Mouse (Mus musculus): Measurements from ENCODE around the gene Lrrc4. TPM values are rescaled to one million over a fixed set of nuclear protein-coding genes. Genes with fewer than 3 reads are reported as not detected.
A peak's percentile ranks its signal among the peaks of the same experiment; 100 is the strongest.

Lrrc4 gene
- polyA plus RNA-seq, 1 experiment from 2014 or later, result 0.42 TPM

DNA sequence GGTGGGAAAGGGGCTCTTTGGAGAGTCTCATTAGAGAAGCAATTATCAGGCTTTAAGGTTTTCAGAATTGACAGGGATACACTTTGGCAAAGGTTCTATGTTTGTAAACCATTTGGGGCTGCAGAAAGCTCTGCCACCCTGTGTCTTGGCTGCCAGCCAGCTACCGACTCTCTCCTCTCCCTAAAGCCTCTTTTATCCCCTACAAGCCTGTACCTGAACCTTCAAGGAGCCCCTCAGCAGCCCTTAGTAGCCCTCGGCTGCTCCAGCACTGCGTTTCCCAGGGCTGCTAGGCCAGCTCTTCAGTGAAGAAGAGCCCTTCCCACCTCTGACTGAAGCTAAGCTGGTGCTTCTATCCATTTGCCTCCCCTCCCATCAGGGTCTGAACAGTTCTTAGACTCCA is 21.6 kb upstream of the Lrrc4 start:
- Histone ChIP-seq H3K9me3 (no peaks in the 10 kb centered on the region), H3K4me2 (replicated peaks) (peak overlapping the region; percentile 17; the same call in 1 of the 2 replicates), H3K4me1 (peaks cover 62% of the 10 kb centered on the region), H3K4me3 (no peak overlapping the region), H3K36me3 (no peaks in the 10 kb centered on the region), H3K27me3 (no peaks in the 10 kb centered on the region), H3K27ac (peak overlapping the region; percentile 44; the same call in 1 of the 2 replicates), H3K9ac (peak overlapping the region; percentile 39; the same call in 1 of the 2 replicates)
- ATAC-seq (ENCODE audit: low FRiP score, low read depth), result no peak
- 13% methylated on average over 3 of the region's 3 CpGs for WGBS

DNA sequence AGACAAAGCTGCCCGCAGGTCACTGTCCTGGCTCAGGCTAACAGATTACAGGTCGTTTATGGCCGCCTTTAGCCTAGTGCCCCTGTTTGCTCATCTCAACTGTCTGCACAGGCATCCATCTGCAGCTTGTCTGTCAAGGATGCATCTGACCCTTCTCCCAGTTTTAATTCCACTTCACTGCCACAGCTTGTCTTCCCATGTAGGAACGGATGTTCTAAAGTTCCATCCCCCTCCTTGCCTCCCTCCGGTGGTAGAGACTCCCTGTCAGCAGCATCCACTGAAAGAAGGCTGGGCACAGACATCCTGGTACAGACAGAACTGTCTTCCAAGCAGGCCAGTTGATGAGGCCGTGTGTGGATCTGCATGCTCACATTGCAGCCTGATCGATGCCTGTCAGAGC is 20.8 kb upstream of the Lrrc4 start:
- Histone ChIP-seq H3K4me2 (replicated peaks) (no peak overlapping the region), H3K9me3 (no peaks in the 10 kb centered on the region), H3K27ac (no peak overlapping the region), H3K4me1 (peaks cover 66% of the 10 kb centered on the region), H3K4me3 (no peak overlapping the region), H3K9ac (no peak overlapping the region), H3K27me3 (no peaks in the 10 kb centered on the region), H3K36me3 (no peaks in the 10 kb centered on the region)
- ATAC-seq (ENCODE audit: low FRiP score, low read depth), result no peak
- WGBS, result 76% methylated on average over 7 of the region's 7 CpGs

DNA sequence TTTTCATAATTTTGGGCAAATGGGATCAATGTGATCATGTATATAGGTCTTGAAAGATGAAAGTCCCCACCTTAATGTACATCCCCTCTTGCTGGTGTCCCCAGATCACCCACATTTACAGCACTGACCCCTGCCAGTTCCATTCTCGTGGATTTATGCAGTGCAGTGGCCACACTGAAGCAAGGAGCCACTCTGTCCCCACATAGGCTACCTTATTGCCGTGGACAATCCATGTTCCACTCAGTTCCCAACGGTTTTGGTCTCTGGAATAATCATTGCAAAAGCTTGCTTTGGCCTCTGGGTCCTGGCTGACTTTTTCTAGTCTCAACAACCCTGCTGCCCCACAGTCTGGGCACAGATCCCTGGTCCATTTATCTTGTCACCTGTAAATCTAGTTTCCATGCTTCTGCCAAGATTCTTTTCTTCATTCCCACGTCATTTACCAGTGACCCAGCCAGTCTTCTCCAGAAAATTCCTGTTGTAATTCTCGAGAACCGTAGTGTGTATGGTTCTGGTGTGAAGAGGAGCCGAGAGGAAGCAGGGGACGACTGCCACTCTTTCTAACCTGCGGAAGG is 18.9 kb upstream of the Lrrc4 start:
- no peaks in the 10 kb centered on the region for H3K36me3 ChIP-seq
- no peaks in the 10 kb centered on the region for H3K9me3 ChIP-seq
- H3K4me3 ChIP-seq, result no peak overlapping the region
- H3K4me1 ChIP-seq, result peaks cover 63% of the 10 kb centered on the region
- H3K27ac ChIP-seq, result no peak overlapping the region
- WGBS, result 84% methylated on average over 9 of the region's 9 CpGs
- H3K27me3 ChIP-seq, result no peaks in the 10 kb centered on the region
- no peak for ATAC-seq (ENCODE audit: low FRiP score, low read depth)
- H3K9ac ChIP-seq, result no peak overlapping the region
- H3K4me2 ChIP-seq (replicated peaks), result no peak overlapping the region

DNA sequence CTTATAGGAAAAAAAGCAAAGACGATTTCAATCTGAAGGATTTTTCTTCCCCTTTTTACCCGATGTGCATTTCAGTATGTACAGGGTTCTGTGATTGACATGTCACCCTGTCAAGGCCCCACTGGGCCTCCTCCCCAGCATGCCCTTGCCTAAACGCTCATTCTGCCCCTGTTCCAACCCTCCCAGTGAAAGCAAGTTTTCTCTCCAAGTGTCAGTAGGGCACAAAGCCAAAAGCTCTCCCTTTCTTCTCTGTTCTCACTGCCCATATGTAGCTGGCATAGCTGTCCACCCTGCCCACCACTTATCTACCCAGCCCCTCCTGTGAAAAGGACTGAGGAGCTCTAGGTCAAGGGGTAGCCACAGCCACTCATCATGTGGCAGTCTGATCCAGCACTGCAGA is 17.8 kb upstream of the Lrrc4 start:
- 64% methylated on average over 3 of the region's 3 CpGs for WGBS
- Histone ChIP-seq H3K27me3 (no peaks in the 10 kb centered on the region), H3K4me3 (no peak overlapping the region), H3K36me3 (no peaks in the 10 kb centered on the region), H3K4me1 (peaks cover 55% of the 10 kb centered on the region), H3K4me2 (replicated peaks) (no peak overlapping the region), H3K9ac (no peak overlapping the region), H3K9me3 (no peaks in the 10 kb centered on the region), H3K27ac (no peak overlapping the region)
- ATAC-seq (ENCODE audit: low FRiP score, low read depth), result no peak

DNA sequence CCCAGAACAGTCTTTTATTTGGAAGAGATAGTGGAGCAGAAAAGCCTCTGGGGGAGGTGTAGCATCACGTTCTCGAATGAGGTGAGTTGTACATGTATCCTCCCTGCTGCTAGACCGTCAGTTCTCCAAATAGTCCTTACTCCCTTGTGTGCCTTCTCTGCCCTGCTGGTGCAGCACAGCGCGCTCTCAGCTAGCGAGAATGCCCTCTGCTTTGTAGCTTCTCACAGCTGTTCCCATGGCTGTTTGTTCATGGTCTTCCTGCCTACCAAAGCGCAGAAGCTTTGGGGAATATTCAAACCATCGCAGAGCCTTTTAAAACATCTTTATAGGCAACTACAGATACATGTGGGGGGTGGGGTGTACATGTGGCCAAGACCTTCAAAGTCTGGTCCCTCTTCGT is 17.3 kb upstream of the Lrrc4 start:
- ATAC-seq (ENCODE audit: low FRiP score, low read depth), result no peak
- no peaks in the 10 kb centered on the region for H3K9me3 ChIP-seq
- peaks cover 50% of the 10 kb centered on the region for H3K4me1 ChIP-seq
- H3K27me3 ChIP-seq, result no peaks in the 10 kb centered on the region
- H3K4me2 ChIP-seq (replicated peaks), result no peak overlapping the region
- 59% methylated on average over 9 of the region's 9 CpGs for WGBS
- H3K36me3 ChIP-seq, result no peaks in the 10 kb centered on the region
- peak overlapping the region; percentile 48; the same call in 1 of the 2 replicates for H3K27ac ChIP-seq
- H3K4me3 ChIP-seq, result no peak overlapping the region
- H3K9ac ChIP-seq, result no peak overlapping the region

DNA sequence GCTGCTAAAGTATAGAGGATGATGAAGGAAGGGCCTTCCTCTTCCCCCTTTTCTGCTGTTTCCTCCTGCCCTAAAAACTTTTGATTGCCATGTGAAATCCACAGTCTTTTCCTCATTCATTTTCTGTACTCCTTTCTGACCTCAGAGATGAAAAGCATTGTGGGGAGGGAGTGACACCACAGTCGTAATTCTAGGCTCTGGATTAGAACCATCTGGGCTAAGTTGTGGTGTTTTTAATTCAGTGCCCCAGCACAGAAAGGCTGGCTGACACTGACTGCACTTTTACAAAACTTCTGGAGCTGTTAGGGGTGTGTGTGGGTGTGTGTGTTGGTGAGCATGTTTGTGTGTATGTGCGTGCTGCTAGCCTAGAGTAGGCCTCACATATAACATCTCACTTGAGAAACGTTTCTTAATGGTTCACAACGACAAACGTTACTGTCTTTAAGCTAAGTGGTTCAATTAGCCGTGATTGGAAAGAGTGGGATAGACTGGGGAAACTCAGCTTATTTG is 16.8 kb upstream of the Lrrc4 start:
- no peak overlapping the region for H3K4me2 ChIP-seq (replicated peaks)
- no peak for ATAC-seq (ENCODE audit: low FRiP score, low read depth)
- H3K27ac ChIP-seq, result peak overlapping the region; percentile 48; the same call in 1 of the 2 replicates

DNA sequence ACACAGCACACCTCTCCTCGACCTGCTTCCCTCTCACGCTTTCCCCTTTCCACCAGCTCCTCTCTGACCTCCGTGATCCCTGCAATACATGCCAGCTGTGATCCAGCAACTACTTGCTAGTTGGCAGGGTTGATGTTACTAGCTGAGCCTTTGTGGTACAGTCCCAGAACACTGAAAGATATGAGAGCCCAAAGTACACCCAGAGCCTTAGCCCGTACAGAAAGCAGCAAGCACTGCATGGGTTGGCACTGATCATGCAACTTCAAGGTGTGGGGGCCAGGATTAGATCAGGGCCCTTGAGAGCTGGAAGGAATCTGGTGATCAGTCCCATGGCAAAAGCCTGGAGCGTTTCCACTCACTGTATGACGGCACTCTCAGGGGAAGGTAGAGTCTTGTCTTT is 16.1 kb upstream of the Lrrc4 start:
- Histone ChIP-seq H3K27me3 (no peaks in the 10 kb centered on the region), H3K4me2 (replicated peaks) (no peak overlapping the region), H3K36me3 (no peaks in the 10 kb centered on the region), H3K4me1 (peaks cover 41% of the 10 kb centered on the region), H3K9me3 (no peaks in the 10 kb centered on the region), H3K27ac (peak overlapping the region; percentile 23; the same call in 1 of the 2 replicates), H3K4me3 (no peak overlapping the region), H3K9ac (no peak overlapping the region)
- 40% methylated on average over 6 of the region's 6 CpGs for WGBS
- no peak for ATAC-seq (ENCODE audit: low FRiP score, low read depth)

More for the DNA sequence above, 16.8 kb upstream of the Lrrc4 start:
- H3K4me1 ChIP-seq, result peaks cover 45% of the 10 kb centered on the region
- H3K9ac ChIP-seq, result no peak overlapping the region
- WGBS, result 29% methylated on average over 6 of the region's 6 CpGs
- H3K4me3 ChIP-seq, result no peak overlapping the region
- H3K9me3 ChIP-seq, result no peaks in the 10 kb centered on the region
- H3K27me3 ChIP-seq, result no peaks in the 10 kb centered on the region
- H3K36me3 ChIP-seq, result no peaks in the 10 kb centered on the region

DNA sequence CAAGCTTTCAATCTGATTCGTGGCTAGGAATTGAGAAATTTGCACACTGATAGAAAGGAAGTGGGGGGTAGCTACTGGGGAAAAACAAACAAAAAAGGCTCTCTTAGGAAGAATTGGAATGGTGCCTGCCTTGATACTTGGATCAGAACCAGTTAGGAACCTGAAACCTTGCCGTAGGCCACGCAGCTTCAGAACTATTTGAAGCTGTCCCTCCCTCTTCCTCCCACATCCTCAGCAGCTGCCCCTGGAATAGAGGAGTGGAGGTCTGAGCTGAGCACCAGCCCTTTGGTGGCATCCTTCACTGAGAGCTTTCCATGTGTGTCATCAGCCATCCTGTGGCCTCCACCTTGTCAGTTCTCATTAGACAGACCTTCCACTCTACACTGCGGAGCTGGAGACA is 14.1 kb upstream of the Lrrc4 start:
- Histone ChIP-seq H3K4me1 (peaks cover 44% of the 10 kb centered on the region), H3K4me3 (no peak overlapping the region), H3K27me3 (no peaks in the 10 kb centered on the region), H3K9me3 (no peaks in the 10 kb centered on the region), H3K4me2 (replicated peaks) (no peak overlapping the region), H3K36me3 (no peaks in the 10 kb centered on the region), H3K9ac (no peak overlapping the region), H3K27ac (no peak overlapping the region)
- 49% methylated on average over 4 of the region's 4 CpGs for WGBS
- ATAC-seq (ENCODE audit: low FRiP score, low read depth), result no peak

DNA sequence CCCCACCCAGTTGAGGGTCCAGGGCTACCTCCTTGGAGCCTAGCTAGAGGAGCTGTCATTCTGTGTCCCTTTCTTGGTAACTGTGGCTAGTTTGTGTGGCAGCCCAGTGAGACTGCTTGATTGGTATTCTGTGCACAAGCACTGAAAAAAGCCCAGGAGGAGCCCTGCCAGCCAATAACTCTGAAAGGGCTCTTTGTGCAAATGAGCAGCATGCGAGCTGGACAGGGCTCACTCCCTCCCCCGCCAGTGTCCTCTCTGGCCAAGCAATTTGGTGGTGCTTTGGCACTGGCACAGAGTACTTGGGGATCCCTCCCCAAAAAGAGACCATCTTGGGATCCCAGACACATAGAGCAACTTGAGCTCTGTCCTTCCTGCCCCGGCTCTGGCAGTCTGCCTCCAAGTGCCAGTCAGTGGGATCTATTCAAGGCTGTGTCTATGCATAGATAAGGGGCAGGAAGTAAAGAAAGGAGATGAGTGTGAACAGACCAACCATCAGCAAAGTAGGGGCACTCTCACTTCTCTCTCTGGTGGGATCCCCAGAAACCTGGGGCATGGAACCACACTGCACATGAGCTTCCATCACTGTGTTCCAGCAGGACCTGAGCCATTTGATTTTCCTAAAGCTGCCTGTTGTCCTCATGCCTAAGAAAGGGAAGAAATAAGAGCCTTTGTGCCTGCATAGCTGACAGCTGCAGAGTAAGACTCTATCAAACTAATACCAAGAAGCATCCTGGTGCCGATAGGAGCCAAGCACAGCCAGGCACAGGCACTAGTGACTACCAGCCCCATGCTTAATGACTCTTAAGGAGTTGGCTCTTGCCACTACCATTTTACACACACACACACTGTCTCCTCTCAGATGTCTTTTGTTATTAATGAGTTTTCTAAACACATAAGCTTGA is 11.1 kb upstream of the Lrrc4 start:
- Histone ChIP-seq H3K27ac (no peak overlapping the region), H3K4me2 (replicated peaks) (no peak overlapping the region), H3K9ac (no peak overlapping the region), H3K4me1 (peaks cover 25% of the 10 kb centered on the region), H3K36me3 (no peaks in the 10 kb centered on the region), H3K27me3 (no peaks in the 10 kb centered on the region), H3K4me3 (no peak overlapping the region), H3K9me3 (no peaks in the 10 kb centered on the region)
- ATAC-seq (ENCODE audit: low FRiP score, low read depth), result no peak
- WGBS, result 60% methylated on average over 4 of the region's 4 CpGs

DNA sequence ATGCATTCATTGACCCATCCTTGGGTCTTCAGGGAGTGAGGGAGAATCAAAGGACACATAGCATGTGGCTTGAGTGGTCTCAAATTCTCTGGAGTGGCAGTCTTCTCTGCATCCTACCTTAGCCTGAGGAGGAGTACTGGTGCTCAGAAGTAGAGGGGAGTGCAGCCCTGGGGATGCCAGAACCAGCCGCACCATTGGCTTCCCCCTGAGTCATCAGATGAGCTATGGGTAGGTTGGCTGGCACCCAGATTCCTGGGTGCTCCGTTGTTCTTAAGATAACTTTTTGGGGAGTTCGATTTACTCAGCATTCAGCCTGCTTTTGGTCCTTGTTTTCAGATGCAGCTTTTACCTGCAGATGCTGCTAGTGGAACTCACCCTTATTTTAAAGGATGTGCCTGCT is 10.0 kb upstream of the Lrrc4 start:
- H3K36me3 ChIP-seq, result no peaks in the 10 kb centered on the region
- no peaks in the 10 kb centered on the region for H3K9me3 ChIP-seq
- no peak for ATAC-seq (ENCODE audit: low FRiP score, low read depth)
- WGBS, result 87% methylated on average over 3 of the region's 3 CpGs
- H3K4me3 ChIP-seq, result no peak overlapping the region
- H3K27me3 ChIP-seq, result no peaks in the 10 kb centered on the region
- peaks cover 18% of the 10 kb centered on the region for H3K4me1 ChIP-seq
- no peak overlapping the region for H3K27ac ChIP-seq
- H3K4me2 ChIP-seq (replicated peaks), result no peak overlapping the region
- no peak overlapping the region for H3K9ac ChIP-seq

DNA sequence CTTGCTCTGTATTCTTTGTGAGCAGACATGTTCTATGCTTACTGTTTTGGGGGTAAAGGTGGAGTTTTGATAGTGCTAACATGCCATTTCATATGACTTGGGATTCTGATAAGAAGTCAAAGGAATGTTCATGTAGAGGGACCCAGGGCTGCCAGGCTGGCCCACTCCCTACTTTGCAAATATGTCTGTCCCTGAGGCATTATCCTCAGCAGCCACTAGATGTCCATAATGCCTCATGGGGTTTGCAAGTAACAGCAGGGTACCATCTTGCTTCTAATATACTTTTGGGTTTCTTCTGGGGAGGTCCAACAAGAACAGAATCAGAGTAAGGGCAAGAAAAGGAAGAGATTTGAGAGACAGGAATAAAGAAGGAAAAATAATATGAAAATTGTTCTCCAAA is 5.1 kb upstream of the Lrrc4 start:
- Histone ChIP-seq H3K9ac (no peak overlapping the region), H3K4me1 (peaks cover 16% of the 10 kb centered on the region), H3K36me3 (no peaks in the 10 kb centered on the region), H3K4me3 (no peak overlapping the region), H3K27ac (no peak overlapping the region), H3K9me3 (no peaks in the 10 kb centered on the region), H3K4me2 (replicated peaks) (no peak overlapping the region), H3K27me3 (peaks cover 29% of the 10 kb centered on the region)
- ATAC-seq (ENCODE audit: low FRiP score, low read depth), result no peak

DNA sequence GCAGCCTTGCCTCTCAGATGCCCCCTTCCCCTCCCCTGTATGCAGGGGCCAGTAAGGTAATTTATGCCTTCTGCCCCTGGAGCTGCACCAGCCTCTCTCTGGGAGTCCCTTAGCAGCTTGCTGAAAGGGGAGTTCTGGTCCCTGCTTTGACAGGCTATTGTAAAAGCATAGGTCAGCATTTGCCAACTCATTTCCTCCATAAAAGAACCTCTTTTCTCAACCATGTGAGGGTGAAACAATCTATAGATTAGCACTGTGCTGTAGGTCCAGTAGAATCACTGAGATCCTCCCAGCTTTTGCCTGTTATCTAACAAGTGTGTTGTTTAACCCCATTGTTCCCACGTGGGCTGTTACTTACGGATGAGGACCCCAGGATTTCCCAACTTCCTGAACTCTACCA is 2.5 kb upstream of the Lrrc4 start:
- Histone ChIP-seq H3K27ac (no peak overlapping the region), H3K9ac (no peak overlapping the region), H3K4me2 (replicated peaks) (peak overlapping the region; percentile 100), H3K4me3 (peak overlapping the region; percentile 65), H3K4me1 (peaks cover 22% of the 10 kb centered on the region), H3K36me3 (peaks cover 9% of the 10 kb centered on the region; the same call in 1 of the 2 replicates), H3K27me3 (peaks cover 51% of the 10 kb centered on the region), H3K9me3 (no peaks in the 10 kb centered on the region)
- 56% methylated on average over 2 of the region's 2 CpGs for WGBS
- no peak for ATAC-seq (ENCODE audit: low FRiP score, low read depth)
